Mouse (Mus musculus): ENCODE data around the gene Ncbp3.
"Not testable (repeated sequence)": the region's sequence is repeated elsewhere in the genome, so short reads cannot be mapped to it uniquely, and the experiment has no call there.

The Ncbp3 gene

DNA sequence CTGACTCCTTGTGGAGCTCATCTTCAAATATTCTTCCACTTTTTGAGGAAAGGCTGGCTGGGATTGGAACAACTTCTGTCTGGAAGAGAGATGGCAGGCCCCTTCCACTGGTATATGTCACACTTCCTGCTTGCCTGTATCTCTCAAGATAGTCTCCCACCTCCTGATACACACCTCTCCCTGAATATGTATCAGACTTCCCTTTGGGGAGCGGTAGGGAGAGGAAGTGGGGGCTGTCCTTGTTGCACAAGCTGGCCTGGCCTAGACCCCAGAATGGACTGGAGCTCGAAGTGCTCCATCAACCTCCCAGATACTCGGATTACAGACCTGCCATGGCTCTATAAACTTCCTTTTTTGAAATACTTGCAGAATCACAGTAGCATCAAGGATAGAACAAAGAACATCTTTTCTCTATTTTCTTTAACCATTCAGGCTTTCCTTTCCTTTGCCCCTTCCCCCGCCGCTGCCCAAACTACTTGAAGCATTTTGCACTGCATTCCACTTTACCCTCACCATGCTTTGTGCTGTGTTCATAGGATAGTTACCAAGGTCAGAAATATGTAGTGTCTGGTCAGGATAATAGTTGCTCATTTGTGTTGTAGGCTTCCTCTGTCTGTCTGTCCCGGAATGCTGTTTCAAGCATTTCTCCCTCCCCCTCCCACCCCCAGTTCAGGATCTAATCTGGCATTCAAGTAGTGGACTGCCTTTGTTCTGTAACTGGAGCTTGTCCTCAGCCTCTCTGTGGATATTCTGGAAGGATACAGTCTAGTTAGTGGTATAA is 40.3 kb downstream of the Ncbp3 start:
- no peak for DNase-seq (ENCODE audit: low spot score)

GRCm38 (mm10) chr11:73090283-73090682 is 42.7 kb downstream of the Ncbp3 start, which contains the start of gene Itgae:
Itgae (plus strand) TSS chr11:73090583.
- no peak for DNase-seq (ENCODE audit: low spot score)

- DNase-seq (ENCODE audit: low spot score): no peak
Measured at GRCm38 (mm10) chr11:73090826-73091225, 43.2 kb downstream of the Ncbp3 start.

GRCm38 (mm10) chr11:73092057-73092456 is 44.5 kb downstream of the Ncbp3 start:
- DNase-seq (ENCODE audit: low spot score): no peak

DNA sequence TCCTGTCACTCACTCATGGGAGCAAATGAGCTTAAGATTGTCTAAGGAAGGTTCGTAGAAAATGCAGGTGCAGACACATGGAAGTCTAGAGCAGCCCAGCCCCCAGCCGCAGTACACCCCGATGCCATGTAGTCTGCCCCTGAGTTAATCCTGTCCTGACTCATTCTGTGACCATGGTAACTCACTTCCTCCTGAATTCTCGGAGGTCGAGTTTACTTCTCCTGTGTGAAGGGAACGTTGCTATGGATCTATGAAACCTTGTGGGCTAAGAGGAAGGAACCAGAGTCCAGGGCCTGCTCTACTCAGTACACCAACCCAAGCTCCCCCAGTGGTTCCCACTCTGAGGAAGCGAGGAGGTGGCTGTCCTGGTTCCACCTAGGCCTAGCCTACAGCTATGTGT is 45.3 kb downstream of the Ncbp3 start:
- no peak for DNase-seq (ENCODE audit: low spot score)

DNA sequence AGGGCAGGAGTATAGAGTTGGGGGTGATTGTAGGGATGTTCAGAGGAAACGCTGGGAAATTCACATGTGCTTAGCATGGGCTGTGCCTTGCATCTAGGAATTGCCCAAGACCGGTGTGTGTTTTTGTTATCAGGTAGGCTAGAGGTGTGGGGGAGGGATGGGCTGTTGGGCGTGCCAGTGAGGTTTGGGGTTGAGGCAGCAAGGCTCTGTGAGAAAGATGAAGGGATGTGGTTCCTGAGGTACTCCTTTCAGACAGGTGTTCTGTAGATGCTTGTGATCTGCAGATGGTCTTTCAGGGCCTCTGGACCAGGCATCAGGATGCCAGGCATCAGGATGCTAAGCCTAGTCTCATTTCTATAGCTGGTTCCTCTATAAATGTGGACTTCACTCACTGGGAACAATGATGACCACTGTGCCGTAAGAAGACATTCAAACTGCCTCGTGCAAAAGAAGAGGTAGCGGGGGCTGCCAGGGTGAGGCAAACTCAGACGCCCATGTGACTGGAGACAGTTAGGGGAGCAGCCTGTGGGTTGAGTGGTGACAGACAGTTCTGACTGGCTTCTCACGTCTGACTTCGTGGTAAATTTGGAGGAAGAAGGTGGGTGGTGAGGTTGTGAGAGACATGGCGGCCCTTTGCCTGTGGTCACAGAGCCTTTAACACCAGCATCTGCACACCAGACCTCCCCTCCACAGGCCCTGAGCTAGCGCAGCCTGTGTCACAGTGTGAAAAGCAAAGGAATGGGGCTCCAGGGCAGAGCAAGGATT is 46.8 kb downstream of the Ncbp3 start:
- DNase-seq (ENCODE audit: low spot score): no peak

DNA sequence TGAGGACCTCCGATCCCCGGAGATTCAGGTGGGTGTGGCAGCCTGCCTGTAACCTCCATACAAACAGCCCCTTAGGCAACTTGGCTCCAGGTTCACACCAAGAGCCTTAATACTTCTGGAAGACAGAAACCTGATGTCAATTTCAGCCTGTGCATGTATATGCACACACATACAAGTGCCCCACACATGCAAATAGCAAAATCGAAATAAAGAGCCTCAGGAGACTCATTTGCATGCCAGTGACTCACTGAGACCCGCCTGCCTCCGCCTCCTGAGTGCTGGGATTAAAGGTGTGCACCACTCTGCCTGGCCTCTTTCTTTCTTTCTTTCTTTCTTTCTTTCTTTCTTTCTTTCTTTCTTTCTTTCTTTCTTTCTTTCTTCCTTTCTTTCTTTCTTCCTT is 51.3 kb downstream of the Ncbp3 start:
- no peak for DNase-seq (ENCODE audit: low spot score)

GRCm38 (mm10) chr11:73099976-73100750 is 52.6 kb downstream of the Ncbp3 start:
- DNase-seq (ENCODE audit: low spot score): no peak

GRCm38 (mm10) chr11:73101308-73101707 is 53.7 kb downstream of the Ncbp3 start:
- no peak for DNase-seq (ENCODE audit: low spot score)

DNA sequence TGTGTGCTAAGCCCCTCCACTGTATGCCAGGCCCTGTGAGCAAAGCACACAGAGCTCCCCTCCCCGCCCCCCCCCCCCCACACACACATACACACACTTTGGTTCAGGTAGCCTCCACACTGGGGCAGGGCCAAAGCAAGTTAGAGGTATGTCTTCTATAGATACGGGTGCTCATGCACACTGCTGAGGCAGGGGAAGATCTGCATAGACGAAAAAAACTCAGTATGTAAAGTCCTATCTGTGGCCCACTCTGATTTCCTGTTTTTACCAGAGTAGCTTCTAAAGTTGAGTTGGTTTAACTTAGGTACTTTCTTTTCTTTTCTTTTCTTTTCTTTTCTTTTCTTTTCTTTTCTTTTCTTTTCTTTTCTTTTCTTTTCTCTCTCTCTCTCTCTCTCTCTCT is 57.7 kb downstream of the Ncbp3 start:
- DNase-seq (ENCODE audit: low spot score): no peak

DNA sequence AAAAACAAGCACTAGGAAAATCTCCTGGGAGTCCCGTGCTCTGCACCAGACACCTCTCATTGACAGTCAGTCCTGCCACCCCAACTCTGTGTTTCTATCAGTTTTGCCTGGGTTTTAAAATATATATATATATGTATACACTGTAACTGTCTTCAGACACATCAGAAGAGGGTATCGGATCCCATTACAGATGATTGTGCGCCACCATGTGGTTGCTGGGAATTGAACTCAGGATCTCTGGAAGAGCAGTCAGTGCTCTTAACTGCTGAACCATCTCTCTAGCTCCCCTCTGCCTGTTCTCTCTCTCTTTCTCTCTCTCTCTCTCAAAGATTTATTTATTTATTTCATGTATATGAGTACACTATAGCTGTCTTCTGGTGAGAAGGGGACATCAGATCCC is 59.8 kb downstream of the Ncbp3 start:
- DNase-seq (ENCODE audit: low spot score): not testable (repeated sequence)

GRCm38 (mm10) chr11:73108195-73108897 is 60.8 kb downstream of the Ncbp3 start:
- DNase-seq (ENCODE audit: low spot score): no peak

- DNase-seq (ENCODE audit: low spot score): no peak
Measured at GRCm38 (mm10) chr11:73108898-73109625, 61.5 kb downstream of the Ncbp3 start.

GRCm38 (mm10) chr11:73109941-73110340 is 62.4 kb downstream of the Ncbp3 start:
- DNase-seq (ENCODE audit: low spot score): no peak

DNA sequence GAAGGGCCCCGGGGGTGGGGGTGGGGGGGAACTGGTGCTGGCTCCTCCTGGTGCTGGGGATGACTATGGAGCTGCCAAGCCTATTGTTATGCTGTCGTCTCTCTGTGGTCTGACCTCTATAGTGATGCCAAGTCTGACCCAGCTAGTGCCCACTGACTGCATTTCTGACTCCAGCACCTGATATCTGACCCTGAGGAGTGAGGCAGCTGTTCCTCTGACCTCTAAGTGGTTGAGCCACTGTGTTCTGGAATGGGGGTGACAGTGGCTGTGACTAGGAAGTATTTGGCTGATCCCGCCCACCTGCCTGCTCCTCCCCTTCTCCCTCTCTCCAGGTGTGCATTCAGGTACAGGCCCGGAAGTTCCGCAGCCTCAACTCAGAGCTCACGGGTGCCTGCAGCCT is 63.8 kb downstream of the Ncbp3 start:
- DNase-seq (ENCODE audit: low spot score): no peak

DNA sequence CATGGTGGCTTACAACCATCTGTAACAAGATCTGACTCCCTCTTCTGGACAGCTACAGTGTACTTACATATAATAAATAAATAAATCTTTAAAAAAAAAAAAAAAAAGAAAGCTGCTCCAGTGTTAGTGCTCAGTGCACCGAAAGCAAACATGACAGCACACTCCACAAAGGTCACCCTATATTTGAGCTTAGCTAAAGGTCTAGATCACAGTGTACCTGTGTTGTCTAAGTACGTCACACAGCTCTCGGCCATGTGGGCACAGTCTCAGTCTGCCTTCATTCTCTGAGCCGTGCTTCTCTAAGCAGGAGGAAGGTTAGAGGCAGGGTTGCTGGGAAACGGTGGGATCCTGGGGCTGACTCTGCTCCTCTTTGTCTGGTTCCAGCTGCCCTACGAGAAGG is 78.9 kb downstream of the Ncbp3 start:
- no peak for DNase-seq (ENCODE audit: low spot score)

- no peak for DNase-seq (ENCODE audit: low spot score)
Measured at GRCm38 (mm10) chr11:73131020-73131419, 83.4 kb downstream of the Ncbp3 start.

DNA sequence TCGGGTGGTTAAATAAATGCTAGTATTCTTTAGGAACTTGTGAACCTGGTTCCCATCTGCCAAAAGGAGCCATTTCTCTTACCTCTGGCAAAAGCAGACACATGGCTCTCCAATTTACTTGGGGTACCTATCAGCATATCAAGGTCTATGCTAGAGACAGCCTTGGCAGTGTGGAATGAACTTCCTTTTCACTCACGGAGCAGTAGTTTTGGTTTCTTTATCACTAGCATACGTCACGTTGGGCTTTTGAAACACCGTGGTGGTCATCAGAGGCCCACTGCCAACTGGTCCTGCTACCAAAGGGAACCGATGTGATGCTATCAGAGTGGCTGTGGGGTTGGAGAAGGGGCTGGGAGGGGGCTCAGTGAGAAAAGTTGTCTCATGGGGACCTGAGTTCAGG is 85.4 kb downstream of the Ncbp3 start:
- no peak for DNase-seq (ENCODE audit: low spot score)

GRCm38 (mm10) chr11:73134222-73134621 is 86.6 kb downstream of the Ncbp3 start:
- DNase-seq (ENCODE audit: low spot score): no peak

- no peak for DNase-seq (ENCODE audit: low spot score)
Measured at GRCm38 (mm10) chr11:73136587-73136986, 89.0 kb downstream of the Ncbp3 start.

GRCm38 (mm10) chr11:73137116-73137515 is 89.5 kb downstream of the Ncbp3 start:
- DNase-seq (ENCODE audit: low spot score): no peak

All from spleen, adult 12 weeks (tissue).